In genomic region chr11:114217245-114217757, GRCm38 (mm10) we compare ENCODE assay signal across 8 mouse cellular contexts.
DNase-seq lines count a peak whose midpoint lies in the region; ATAC-seq lines count a peak whose summit lies in the region.

No protein-coding gene starts in this region.

- H3K4me2 ChIP-seq in kidney, embryonic 16.5 days (replicated peaks; ENCODE audit: low read depth, low read length), result peak overlapping the region; percentile 51
- peak overlapping the region; percentile 57 for H3K4me2 ChIP-seq in intestine, embryonic 15.5 days (replicated peaks)
- peak overlapping the region; percentile 58 for H3K4me2 ChIP-seq in neural tube, embryonic 12.5 days (replicated peaks)

- no peaks in the 10 kb centered on the region; the same call in 1 of the 2 replicates for H3K9me3 ChIP-seq in kidney, embryonic 16.5 days (ENCODE audit: low read length)
- no peaks in the 10 kb centered on the region for H3K9me3 ChIP-seq in embryonic facial prominence, embryonic 10.5 days
- no peaks in the 10 kb centered on the region for H3K9me3 ChIP-seq in intestine, embryonic 15.5 days
- H3K9me3 ChIP-seq in neural tube, embryonic 12.5 days, result no peaks in the 10 kb centered on the region

- H3K9ac ChIP-seq in kidney, embryonic 16.5 days (replicated peaks; ENCODE audit: low read length), result no peak overlapping the region; the same call in 1 of the 2 replicates
- H3K9ac ChIP-seq in intestine, embryonic 15.5 days, result no peak overlapping the region
- H3K9ac ChIP-seq in neural tube, embryonic 12.5 days, result no peak overlapping the region

- no peaks in the 10 kb centered on the region for H3K36me3 ChIP-seq in kidney, embryonic 16.5 days (ENCODE audit: insufficient read depth, low read length)
- H3K36me3 ChIP-seq in embryonic facial prominence, embryonic 10.5 days (replicated peaks), result no peaks in the 10 kb centered on the region
- no peaks in the 10 kb centered on the region for H3K36me3 ChIP-seq in intestine, embryonic 15.5 days
- H3K36me3 ChIP-seq in neural tube, embryonic 12.5 days, result no peaks in the 10 kb centered on the region

- H3K4me3 ChIP-seq in kidney, embryonic 16.5 days (ENCODE audit: low read length), result peak overlapping the region; percentile 32
- H3K4me3 ChIP-seq in embryonic facial prominence, embryonic 10.5 days, result peak overlapping the region; percentile 51
- H3K4me3 ChIP-seq in intestine, embryonic 15.5 days (replicated peaks), result peak overlapping the region; percentile 13; the same call in 1 of the 2 replicates
- H3K4me3 ChIP-seq in neural tube, embryonic 12.5 days, result no peak overlapping the region

- DNase-seq in kidney, postnatal 36 days, result no peak
- peak; percentile 54 for DNase-seq in embryonic facial prominence, embryonic 10.5 days (ENCODE audit: low spot score)
- no peak for DNase-seq in layer of hippocampus, postnatal 14 days (ENCODE audit: low spot score in 2 of 2)
- DNase-seq in right cerebral cortex, adult 2 months (ENCODE audit: low spot score in 2 of 2), result no peak

- H3K27me3 ChIP-seq in kidney, embryonic 16.5 days (ENCODE audit: insufficient read depth, low read length), result peaks cover 11% of the 10 kb centered on the region; the same call in 1 of the 2 replicates
- H3K27me3 ChIP-seq in embryonic facial prominence, embryonic 10.5 days (replicated peaks; ENCODE audit: low read depth, poor library complexity, severe bottlenecking), result peaks cover 45% of the 10 kb centered on the region
- no peaks in the 10 kb centered on the region; the same call in 1 of the 2 replicates for H3K27me3 ChIP-seq in intestine, embryonic 15.5 days (replicated peaks)
- no peaks in the 10 kb centered on the region for H3K27me3 ChIP-seq in neural tube, embryonic 12.5 days (replicated peaks)

- WGBS in kidney, embryonic 16.5 days, result under 1% methylated on average over 15 of the region's 15 CpGs
- 1% methylated on average over 15 of the region's 15 CpGs for WGBS in embryonic facial prominence, embryonic 10.5 days
- 11% methylated on average over 15 of the region's 15 CpGs for WGBS in intestine, embryonic 15.5 days
- WGBS in neural tube, embryonic 12.5 days, result 1% methylated on average over 15 of the region's 15 CpGs

- ATAC-seq in kidney, embryonic 16.5 days (ENCODE audit: low FRiP score, low TSS enrichment), result no peak
- ATAC-seq in intestine, embryonic 15.5 days, result peak; percentile 78
- 0 out of 2 replicates have a peak, but pooled peaks have one; percentile 55 for ATAC-seq in neural tube, embryonic 12.5 days (ENCODE audit: low FRiP score, low read depth)
- ATAC-seq in CD4-positive, CD25-positive, alpha-beta regulatory T cell, adult 4 months, result no peak

- peaks cover 21% of the 10 kb centered on the region for H3K4me1 ChIP-seq in kidney, embryonic 16.5 days (ENCODE audit: insufficient read depth, low read length)
- H3K4me1 ChIP-seq in embryonic facial prominence, embryonic 10.5 days, result peaks cover 36% of the 10 kb centered on the region
- peaks cover 19% of the 10 kb centered on the region for H3K4me1 ChIP-seq in intestine, embryonic 15.5 days (replicated peaks)
- H3K4me1 ChIP-seq in neural tube, embryonic 12.5 days, result peaks cover 34% of the 10 kb centered on the region

- no peak overlapping the region for H3K27ac ChIP-seq in kidney, embryonic 16.5 days (ENCODE audit: low read length)
- peak overlapping the region; percentile 31; the same call in 1 of the 2 replicates for H3K27ac ChIP-seq in embryonic facial prominence, embryonic 10.5 days (replicated peaks)
- no peak overlapping the region for H3K27ac ChIP-seq in intestine, embryonic 15.5 days
- H3K27ac ChIP-seq in neural tube, embryonic 12.5 days, result no peak overlapping the region

Comparison
In these comparisons a context has a peak if more than half of its experiments do, and no peak if none do; other contexts are left out.
1. ATAC-seq: peak in intestine, embryonic 15.5 days (single experiment) and neural tube, embryonic 12.5 days (single experiment); none in kidney, embryonic 16.5 days (single experiment) and CD4-positive, CD25-positive, alpha-beta regulatory T cell, adult 4 months (single experiment).
2. Peak in every context shown above with its lines, with median percentiles within 50 percentile points of each other: H3K4me2 ChIP-seq.